Mouse (Mus musculus) brain, embryonic 14.5 days (tissue): ENCODE measurements around the gene Acvr1.

ENCODE experiments used
- CTCF ChIP-seq: fragments of 200-500 bp; IDR thresholded peaks from 2 replicates; pipeline ENCODE4 v1.5.1; 2012; ENCODE audit warnings: inconsistent platforms, mild to moderate bottlenecking, moderate library complexity, borderline replicate concordance; ENCODE audit not compliant: insufficient read depth, insufficient read length; ENCODE audit errors: extremely low read depth
- POLR2A ChIP-seq: fragments of 200-500 bp; IDR thresholded peaks from 2 replicates; pipeline ENCODE4 v1.6.1; 2012; ENCODE audit warnings: mild to moderate bottlenecking, inconsistent platforms, borderline replicate concordance; ENCODE audit not compliant: poor library complexity, insufficient read depth, insufficient read length, severe bottlenecking; ENCODE audit errors: extremely low read depth

GRCm38 (mm10) chr2:58535233-58535632 is 31.7 kb downstream of the Acvr1 start:
- TF ChIP-seq CTCF (no peak), POLR2A (no peak)
